Mouse (Mus musculus) left cerebral cortex, adult 2 months (tissue): ENCODE results near the gene Igf2r. TPM values are rescaled to one million over a fixed set of nuclear protein-coding genes. Genes with fewer than 3 reads are reported as not detected.

Experiments used
- DNase-seq, 2 experiments: peaks; one replicate each; pipeline ENCODE4 v3.0.0; 2021 to 2022; ENCODE audit warnings: low spot score in 2 of 2, mixed read lengths in 1 of 2; ENCODE audit errors: extremely low spot score in 1 of 2
- H3K27ac ChIP-seq: fragments of 200-600 bp; 2 replicates; pipeline ENCODE4 v1.8.1; 2022
- H3K4me3 ChIP-seq: fragments of 200-600 bp; 2 replicates; pipeline ENCODE4 v1.8.1; 2022
- CTCF ChIP-seq: fragments of 200-600 bp; IDR thresholded peaks from 2 replicates; pipeline ENCODE4 v1.8.1; 2022; ENCODE audit warnings: antibody characterized with exemption, mild to moderate bottlenecking, moderate library complexity
- intact Hi-C: fragments of 180-260 bp; cut with DNase I; formaldehyde crosslinking; loops from one replicate; pipeline ENCODE4 v1.15.1; 2025
- total RNA-seq, 2 experiments: library from RNA; stranded (reverse); gene quantifications; 2 replicates each; pipeline ENCODE4 v1.2.3; 2021

The Igf2r gene
- total RNA-seq, 2 experiments from 2014 or later: 29.1 to 29.3 TPM

DNA sequence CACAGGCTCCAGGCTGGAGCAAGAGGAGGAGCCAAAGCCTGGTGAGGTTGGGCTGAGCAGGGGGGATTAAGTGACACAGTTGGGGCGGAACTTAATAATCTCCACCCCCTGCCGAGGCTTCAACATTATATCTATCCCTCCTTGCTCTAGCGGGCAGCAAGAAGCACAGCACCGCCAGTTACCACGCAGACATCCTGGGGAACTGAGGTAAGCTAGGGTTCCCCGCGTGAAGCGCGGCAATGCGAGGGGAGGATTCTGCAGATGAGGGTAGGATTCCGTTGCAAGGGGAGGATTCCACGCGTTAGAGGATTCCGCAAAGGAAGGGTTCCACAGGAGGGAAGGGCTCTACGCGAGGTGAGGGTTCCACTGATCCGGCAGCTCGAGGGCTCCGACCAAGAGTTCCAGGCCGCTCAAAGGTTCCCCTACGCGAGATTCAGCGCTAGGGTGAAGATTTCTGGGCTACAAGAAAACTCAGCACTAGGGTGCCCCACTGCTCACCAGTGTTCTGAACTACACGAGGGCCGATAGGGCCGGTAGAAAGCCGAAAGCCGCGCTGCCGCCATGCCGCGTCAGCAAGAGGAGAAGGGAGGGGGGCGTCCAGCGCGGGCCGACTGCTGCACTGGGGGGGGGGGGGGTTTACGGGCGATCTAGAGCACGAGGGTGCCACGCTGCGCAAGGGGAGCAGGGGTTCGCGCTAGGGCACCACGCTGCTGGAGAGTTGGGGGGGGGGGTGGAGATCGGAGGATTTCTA lies 28.1 kb downstream of the Igf2r start:
- Histone ChIP-seq H3K27ac (no peak overlapping the region; the same call in 1 of the 2 replicates), H3K4me3 (peak overlapping the region; percentile 49)
- DNase-seq: peak in 1 of 2 experiments; percentile 20
- intact Hi-C loops: no loop called here
- no peak; the same call in 1 of the 2 replicates for TF ChIP-seq CTCF

DNA sequence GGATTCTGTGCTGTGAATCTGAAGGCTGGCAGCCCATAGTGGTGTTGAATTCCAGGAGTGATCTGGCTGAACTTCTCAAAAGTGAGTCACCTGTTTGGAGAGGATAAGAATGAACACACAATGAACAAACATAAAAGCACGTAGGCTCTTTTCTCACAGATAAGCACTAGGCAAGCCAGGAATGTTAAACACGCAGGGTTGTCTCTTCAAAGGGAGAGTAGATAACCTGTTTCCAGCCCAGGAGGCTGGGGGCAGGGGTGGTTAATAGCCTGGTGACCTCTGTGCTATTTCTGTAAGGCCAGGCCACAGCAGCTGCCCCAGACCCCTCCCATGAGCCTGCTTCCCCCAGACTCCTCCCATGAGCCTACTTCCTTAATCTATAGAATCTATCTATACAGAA lies 29.1 kb downstream of the Igf2r start:
- intact Hi-C loops: no loop called here

DNA sequence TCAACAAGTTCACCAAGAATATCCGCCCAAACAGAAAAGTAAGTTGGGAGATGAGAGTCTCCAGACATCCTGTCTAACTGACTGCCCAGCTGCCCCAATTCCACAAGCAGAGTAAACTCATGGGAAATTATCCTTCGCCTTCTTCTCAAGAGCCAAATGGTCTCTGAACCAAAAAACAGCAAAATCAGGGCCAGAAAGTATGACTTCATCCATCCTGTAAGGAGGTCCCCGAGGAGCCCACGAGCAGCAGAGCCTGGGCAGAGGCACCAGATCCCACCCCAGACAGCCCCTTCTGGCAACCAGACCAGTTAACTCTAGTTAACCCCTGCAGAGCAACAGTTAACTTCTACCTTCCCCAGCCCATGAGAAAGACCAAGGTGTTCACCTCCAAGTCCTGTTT lies 29.9 kb downstream of the Igf2r start:
- Histone ChIP-seq H3K27ac (no peak overlapping the region), H3K4me3 (no peak overlapping the region)
- intact Hi-C loops: no loop called here
- TF ChIP-seq CTCF: no peak
- DNase-seq: no peak

More for the DNA sequence above, 29.1 kb downstream of the Igf2r start:
- no peak for TF ChIP-seq CTCF
- no peak for DNase-seq
- 0 out of 2 replicates have a peak overlapping the region, but pooled peaks have one; percentile 24 for H3K27ac ChIP-seq
- H3K4me3 ChIP-seq: no peak overlapping the region

DNA sequence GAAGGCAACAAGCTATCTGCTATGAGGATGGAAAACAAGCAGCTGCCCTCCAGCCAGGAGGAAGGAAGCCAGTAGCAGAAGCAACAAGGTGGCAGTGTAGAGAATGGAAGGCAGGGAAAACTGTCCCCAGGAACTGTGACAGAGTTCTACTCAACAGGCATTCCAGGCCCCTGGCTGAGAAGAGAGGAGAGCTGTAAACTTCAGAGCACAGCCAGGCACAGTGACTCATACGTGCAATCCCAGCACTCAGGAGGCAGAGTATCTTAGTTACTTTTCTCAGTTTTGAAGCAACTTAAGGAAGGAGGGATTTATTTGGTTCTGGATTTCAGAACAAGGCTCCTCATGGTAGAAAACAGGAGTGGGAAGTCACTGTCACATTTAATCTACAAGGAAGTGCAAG lies 31.5 kb downstream of the Igf2r start:
- TF ChIP-seq CTCF: no peak
- intact Hi-C loops: no loop called here
- Histone ChIP-seq H3K4me3 (no peak overlapping the region), H3K27ac (no peak overlapping the region)
- DNase-seq: no peak

GRCm38 (mm10) chr17:12734205-12734857 lies 35.1 kb downstream of the Igf2r start:
- Histone ChIP-seq H3K4me3 (no peak overlapping the region), H3K27ac (no peak overlapping the region)
- no peak for TF ChIP-seq CTCF
- DNase-seq: no peak
- intact Hi-C loops: no loop called here

DNA sequence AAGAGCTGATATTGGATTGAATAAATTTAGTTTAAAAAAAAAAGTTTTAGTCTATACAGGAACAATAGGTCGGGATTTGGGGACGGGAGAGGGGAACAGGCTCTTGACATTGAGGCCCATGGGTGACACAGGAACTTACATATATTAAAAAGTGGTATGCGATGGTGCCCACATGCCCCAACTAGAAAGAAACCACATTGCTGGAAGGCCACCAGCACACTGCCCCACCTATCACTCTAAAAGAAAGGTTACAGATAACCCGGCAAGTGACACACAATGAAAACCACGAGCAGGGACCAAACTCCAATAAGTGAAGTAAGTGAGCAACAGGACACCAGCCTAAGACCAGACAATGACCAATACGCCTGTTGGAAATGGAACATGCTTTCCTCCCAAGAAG lies 36.3 kb downstream of the Igf2r start:
- Histone ChIP-seq H3K4me3 (no peak overlapping the region), H3K27ac (no peak overlapping the region)
- TF ChIP-seq CTCF: no peak
- DNase-seq: no peak
- intact Hi-C loops: no loop called here

- no peak for DNase-seq
- intact Hi-C loops: no loop called here
- TF ChIP-seq CTCF: no peak
Measured at GRCm38 (mm10) chr17:12728536-12728935, 40.9 kb downstream of the Igf2r start.

GRCm38 (mm10) chr17:12727748-12728147 lies 41.7 kb downstream of the Igf2r start:
- intact Hi-C loops: no loop called here
- Histone ChIP-seq H3K27ac (no peak overlapping the region), H3K4me3 (no peak overlapping the region)
- DNase-seq: no peak
- TF ChIP-seq CTCF: no peak

More at GRCm38 (mm10) chr17:12728536-12728935, 40.9 kb downstream of the Igf2r start:
- H3K4me3 ChIP-seq: no peak overlapping the region
- no peak overlapping the region for H3K27ac ChIP-seq

GRCm38 (mm10) chr17:12725871-12726270 lies 43.6 kb downstream of the Igf2r start:
- no peak for DNase-seq
- intact Hi-C loops: no loop called here
- no peak for TF ChIP-seq CTCF
- Histone ChIP-seq H3K27ac (no peak overlapping the region), H3K4me3 (no peak overlapping the region)

DNA sequence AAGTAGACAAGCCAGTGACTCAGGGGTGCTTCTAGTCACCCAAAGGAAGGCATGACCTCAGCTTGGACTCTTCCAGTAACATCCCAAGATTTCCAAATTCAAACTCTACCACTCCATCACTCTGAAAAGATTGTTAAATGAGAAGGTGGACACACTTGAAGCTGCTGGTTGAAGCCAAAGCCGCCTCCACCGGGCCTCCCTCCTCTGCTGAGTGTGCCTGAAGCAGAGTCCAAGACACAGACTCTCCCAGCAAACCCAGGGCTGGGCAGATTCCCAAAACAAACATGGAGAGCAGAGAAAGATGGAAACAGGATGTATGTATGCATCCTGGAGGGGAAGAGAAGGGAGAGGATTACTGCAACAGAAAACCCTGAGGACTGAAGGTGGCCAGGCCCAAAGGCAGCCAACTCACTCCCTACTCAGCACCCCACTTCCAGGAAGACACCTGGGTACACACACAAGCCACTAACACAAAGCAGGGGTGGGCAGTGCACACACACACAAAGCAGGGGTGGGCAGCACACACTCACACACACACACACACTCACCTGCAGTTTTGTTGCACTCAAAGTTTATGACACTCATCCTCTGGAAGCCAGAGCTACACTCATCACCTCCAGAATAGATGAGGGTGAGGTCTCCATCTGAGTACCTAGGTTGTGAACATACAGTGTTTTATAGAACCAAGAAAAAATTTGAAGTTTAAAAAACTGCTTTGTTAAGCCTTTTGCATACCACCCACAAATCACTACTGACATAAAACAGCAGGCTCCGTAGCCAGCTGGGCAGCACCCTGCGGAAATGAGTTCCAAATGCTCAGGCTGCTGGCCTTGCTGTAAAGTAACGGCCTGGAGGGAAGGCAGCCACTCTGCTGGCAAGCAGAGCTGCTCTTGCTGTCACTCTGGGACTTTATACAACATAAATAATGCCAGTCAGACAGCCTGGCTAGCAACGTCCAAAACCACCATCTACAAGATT lies 44.4 kb downstream of the Igf2r start:
- no peak for TF ChIP-seq CTCF
- DNase-seq: no peak
- intact Hi-C loops: no loop called here
- Histone ChIP-seq H3K27ac (peak overlapping the region; percentile 6; the same call in 1 of the 2 replicates), H3K4me3 (no peak overlapping the region)

GRCm38 (mm10) chr17:12723986-12724766 lies 45.3 kb downstream of the Igf2r start:
- intact Hi-C loops: no loop called here

More at GRCm38 (mm10) chr17:12723986-12724766, 45.3 kb downstream of the Igf2r start:
- DNase-seq: no peak
- Histone ChIP-seq H3K4me3 (no peak overlapping the region), H3K27ac (no peak overlapping the region; the same call in 1 of the 2 replicates)
- TF ChIP-seq CTCF: no peak
